Mouse (Mus musculus): Measurements from ENCODE around the gene Clstn3.
"Not testable (repeated sequence)": the region's sequence is repeated elsewhere in the genome, so short reads cannot be mapped to it uniquely, and the experiment has no call there.

Gene Clstn3

DNA sequence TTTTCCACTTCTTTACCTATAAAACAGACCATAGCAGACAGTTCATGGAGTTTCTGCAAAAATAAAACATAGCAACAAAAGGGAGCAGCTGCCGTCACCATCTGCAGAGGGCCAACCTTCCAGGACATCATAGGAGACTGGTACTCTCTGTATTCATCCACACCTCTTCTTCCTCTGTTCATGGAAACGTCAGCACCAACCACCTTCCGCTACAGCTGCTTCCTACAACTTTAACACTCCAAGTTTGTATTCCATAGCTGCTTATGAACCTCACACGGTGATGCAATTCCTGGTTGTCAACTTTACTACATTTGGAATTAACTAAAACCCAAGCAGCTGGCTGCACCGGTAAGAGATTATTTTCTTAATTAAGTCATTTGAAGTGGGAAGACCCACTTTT, 56.2 kb downstream of the Clstn3 start:
- no peak for DNase-seq (ENCODE audit: low read depth)

DNA sequence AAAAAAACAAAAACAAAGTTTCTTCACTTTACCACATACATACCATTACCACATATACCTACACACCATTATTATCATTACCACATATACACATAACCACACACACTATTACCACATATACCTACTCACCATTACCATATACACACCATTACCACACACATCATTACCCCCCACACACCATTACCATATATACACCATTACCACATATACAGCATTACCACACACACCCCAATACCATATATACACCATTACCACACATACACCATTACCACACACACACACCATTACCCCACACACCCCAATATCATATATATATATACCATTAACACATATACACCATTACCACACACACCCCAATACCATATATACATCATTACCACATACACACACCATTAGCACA, 57.4 kb downstream of the Clstn3 start:
- no peak for DNase-seq (ENCODE audit: low read depth)

DNA sequence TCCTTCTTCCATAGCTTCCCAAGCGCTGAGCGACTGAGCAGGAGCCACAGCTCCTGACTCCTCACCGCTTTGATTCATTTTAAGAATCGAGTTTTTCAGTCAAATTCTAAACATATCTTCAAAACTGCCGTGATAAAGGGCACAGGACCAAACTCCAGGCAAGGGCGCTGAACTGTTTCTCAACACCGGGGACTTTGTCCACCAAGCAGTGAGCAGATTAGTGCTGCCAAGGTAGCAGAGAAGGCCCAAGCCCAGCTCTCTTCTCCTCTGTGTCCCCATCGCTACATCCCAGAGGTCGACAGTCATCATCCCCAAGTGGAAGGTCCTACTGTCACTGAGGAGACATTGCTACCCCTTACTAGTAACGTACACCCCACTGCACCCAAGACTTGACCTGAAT, 58.3 kb downstream of the Clstn3 start:
- DNase-seq (ENCODE audit: low read depth) = no peak

DNA sequence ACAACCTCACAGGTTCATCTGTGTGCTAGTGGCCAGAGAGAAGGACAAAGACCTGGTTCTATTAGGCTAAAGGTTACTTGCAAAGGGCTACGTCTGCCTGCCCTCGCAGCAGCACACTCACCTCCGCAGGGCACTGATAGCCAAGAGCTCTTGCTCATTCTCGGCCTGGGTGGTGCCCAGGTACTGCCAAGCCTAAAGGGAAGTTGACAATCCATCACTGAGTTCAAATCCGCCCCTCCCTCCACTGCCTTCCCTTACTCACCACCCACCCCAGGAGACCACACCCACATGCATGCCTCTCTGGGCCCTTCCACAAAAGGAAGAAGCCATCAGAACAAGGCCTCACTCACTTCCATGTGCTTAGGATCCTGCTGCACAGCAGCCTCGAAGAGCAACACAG, 64.9 kb downstream of the Clstn3 start:
- no peak for DNase-seq (ENCODE audit: low read depth)

DNA sequence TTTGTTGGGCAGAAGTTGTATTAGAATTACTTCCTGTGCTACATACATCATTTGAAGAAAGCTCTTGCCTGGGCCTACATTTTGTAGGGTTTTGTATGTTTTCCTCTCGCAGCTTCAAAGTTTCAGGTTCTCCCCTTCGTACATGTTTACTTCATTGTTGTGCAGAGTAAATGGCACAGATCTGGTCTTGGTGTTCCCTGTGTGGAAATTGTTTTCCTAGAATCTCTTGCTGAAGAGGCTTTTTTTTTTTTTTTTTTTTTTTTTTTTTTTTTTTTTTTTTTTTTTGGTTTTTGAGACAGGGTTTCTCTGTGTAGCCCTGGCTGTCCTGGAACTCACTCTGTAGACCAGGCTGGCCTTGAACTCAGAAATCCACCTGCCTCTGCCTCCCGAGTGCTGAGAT, 69.6 kb downstream of the Clstn3 start:
- DNase-seq (ENCODE audit: low read depth) = not testable (repeated sequence)

Data from NIH3T3 (cell line).